Mouse (Mus musculus): ENCODE measurements around the gene Rimklb. TPM values are rescaled to one million over a fixed set of nuclear protein-coding genes. Genes with fewer than 3 reads are reported as not detected.

Rimklb gene
- polyA plus RNA-seq, 1 experiment from 2014 or later, result 106 TPM

Other genes starting within 250 kb of the Rimklb start
- gene Klrg1, start 215.9 kb downstream of the Rimklb start, polyA plus RNA-seq (2015; fragmentation: Nextera tagmentation; extraction: Ambion mirVana), result 0.42 and 0.43 TPM in 2 replicates
- gene M6pr, start 190.0 kb downstream of the Rimklb start, polyA plus RNA-seq (2015; fragmentation: Nextera tagmentation; extraction: Ambion mirVana), result 55.1 and 55.8 TPM in 2 replicates
- gene Phc1, start 158.2 kb downstream of the Rimklb start, polyA plus RNA-seq (2015; fragmentation: Nextera tagmentation; extraction: Ambion mirVana), result 34.2 and 36.1 TPM in 2 replicates
- gene Mfap5, start 7.1 kb upstream of the Rimklb start, polyA plus RNA-seq (2015; fragmentation: Nextera tagmentation; extraction: Ambion mirVana), result 0.72 and 1.8 TPM in 2 replicates
- gene Aicda, start 55.0 kb upstream of the Rimklb start, polyA plus RNA-seq (2015; fragmentation: Nextera tagmentation; extraction: Ambion mirVana), result 0.37 and 0.45 TPM in 2 replicates
- 4.5 and 4.9 TPM in 2 replicates for gene Apobec1, start 103.7 kb upstream of the Rimklb start, polyA plus RNA-seq (2015; fragmentation: Nextera tagmentation; extraction: Ambion mirVana)
- not detected in 2 replicates for gene Gdf3, start 111.3 kb upstream of the Rimklb start, polyA plus RNA-seq (2015; fragmentation: Nextera tagmentation; extraction: Ambion mirVana)
- not detected in 2 replicates for gene Dppa3, start 127.6 kb upstream of the Rimklb start, polyA plus RNA-seq (2015; fragmentation: Nextera tagmentation; extraction: Ambion mirVana)
- 0.09 and 0.29 TPM in 2 replicates for gene Nanog, start 208.7 kb upstream of the Rimklb start, polyA plus RNA-seq (2015; fragmentation: Nextera tagmentation; extraction: Ambion mirVana)